Mouse (Mus musculus): ENCODE data around the gene Gm43517. TPM values are rescaled to one million over a fixed set of nuclear protein-coding genes. Genes with fewer than 3 reads are reported as not detected.

Gm43517 gene
- polyA plus RNA-seq, 1 experiment from 2014 or later = not detected

GRCm38 (mm10) chr12:49383521-49384133 is 1.3 kb upstream of the Gm43517 start:
- no peak overlapping the region for H3K9ac ChIP-seq (ENCODE audit: low read length)
- ATAC-seq (replicated peaks; ENCODE audit: extremely low read depth, insufficient read depth, low FRiP score) = peak; percentile 55
- H3K27me3 ChIP-seq (ENCODE audit: control insufficient read depth, insufficient read depth, low read length) = peaks cover 80% of the 10 kb centered on the region
- H3K4me2 ChIP-seq (ENCODE audit: low read depth, low read length) = peak overlapping the region; percentile 57
- no peak overlapping the region for H3K27ac ChIP-seq (ENCODE audit: low read length)
- no peaks in the 10 kb centered on the region for H3K36me3 ChIP-seq (ENCODE audit: control insufficient read depth, insufficient read depth)
- under 1% methylated on average over 45 of the region's 67 CpGs for WGBS
- peaks cover 2% of the 10 kb centered on the region; the same call in 1 of the 2 replicates for H3K4me1 ChIP-seq (ENCODE audit: control insufficient read depth, insufficient read depth, low read length)
- H3K9me3 ChIP-seq (replicated peaks; ENCODE audit: control insufficient read depth, low read length) = 0 out of 2 replicates have a peak, but pooled peaks cover 2% of the 10 kb centered on the region
- H3K4me3 ChIP-seq (ENCODE audit: low read length) = peak overlapping the region; percentile 48

- 3% methylated on average over 65 of the region's 66 CpGs for WGBS
- 0 out of 2 replicates have a peak, but pooled peaks cover 2% of the 10 kb centered on the region for H3K9me3 ChIP-seq (replicated peaks; ENCODE audit: control insufficient read depth, low read length)
- H3K27ac ChIP-seq (ENCODE audit: low read length) = no peak overlapping the region
- ATAC-seq (replicated peaks; ENCODE audit: extremely low read depth, insufficient read depth, low FRiP score) = no peak; the same call in 1 of the 2 replicates
- no peak overlapping the region; the same call in 1 of the 2 replicates for H3K9ac ChIP-seq (ENCODE audit: low read length)
- peaks cover 72% of the 10 kb centered on the region for H3K27me3 ChIP-seq (ENCODE audit: control insufficient read depth, insufficient read depth, low read length)
- peaks cover 2% of the 10 kb centered on the region; the same call in 1 of the 2 replicates for H3K4me1 ChIP-seq (ENCODE audit: control insufficient read depth, insufficient read depth, low read length)
- H3K36me3 ChIP-seq (ENCODE audit: control insufficient read depth, insufficient read depth) = no peaks in the 10 kb centered on the region
- H3K4me3 ChIP-seq (ENCODE audit: low read length) = peak overlapping the region; percentile 48
- peak overlapping the region; percentile 57 for H3K4me2 ChIP-seq (ENCODE audit: low read depth, low read length)
These were observed 589 bp upstream of the Gm43517 start for GRCm38 (mm10) chr12:49384295-49384875.

GRCm38 (mm10) chr12:49385631-49385990 is 637 bp downstream of the Gm43517 start:
- Histone ChIP-seq H3K27ac (ENCODE audit: low read length) (no peak overlapping the region), H3K9me3 (replicated peaks; ENCODE audit: control insufficient read depth, low read length) (0 out of 2 replicates have a peak, but pooled peaks cover 2% of the 10 kb centered on the region), H3K4me3 (ENCODE audit: low read length) (peak overlapping the region; percentile 11; the same call in 1 of the 2 replicates), H3K36me3 (ENCODE audit: control insufficient read depth, insufficient read depth) (no peaks in the 10 kb centered on the region), H3K9ac (ENCODE audit: low read length) (no peak overlapping the region), H3K4me2 (ENCODE audit: low read depth, low read length) (no peak overlapping the region), H3K27me3 (ENCODE audit: control insufficient read depth, insufficient read depth, low read length) (peaks cover 71% of the 10 kb centered on the region), H3K4me1 (ENCODE audit: control insufficient read depth, insufficient read depth, low read length) (peaks cover 2% of the 10 kb centered on the region; the same call in 1 of the 2 replicates)
- 3% methylated on average over 23 of the region's 23 CpGs for WGBS
- 0 out of 2 replicates have a peak, but pooled peaks have one; percentile 8 for ATAC-seq (replicated peaks; ENCODE audit: extremely low read depth, insufficient read depth, low FRiP score)

- H3K9me3 ChIP-seq (replicated peaks; ENCODE audit: control insufficient read depth, low read length) = 0 out of 2 replicates have a peak, but pooled peaks cover 2% of the 10 kb centered on the region
- H3K4me2 ChIP-seq (ENCODE audit: low read depth, low read length) = no peak overlapping the region
- no peak overlapping the region for H3K27ac ChIP-seq (ENCODE audit: low read length)
- ATAC-seq (replicated peaks; ENCODE audit: extremely low read depth, insufficient read depth, low FRiP score) = no peak
- H3K9ac ChIP-seq (ENCODE audit: low read length) = no peak overlapping the region
- peaks cover 2% of the 10 kb centered on the region; the same call in 1 of the 2 replicates for H3K4me1 ChIP-seq (ENCODE audit: control insufficient read depth, insufficient read depth, low read length)
- no peak overlapping the region; the same call in 1 of the 2 replicates for H3K4me3 ChIP-seq (ENCODE audit: low read length)
- H3K27me3 ChIP-seq (ENCODE audit: control insufficient read depth, insufficient read depth, low read length) = peaks cover 73% of the 10 kb centered on the region
- no peaks in the 10 kb centered on the region for H3K36me3 ChIP-seq (ENCODE audit: control insufficient read depth, insufficient read depth)
- WGBS = 17% methylated on average over 10 of the region's 10 CpGs
These were observed 1.3 kb downstream of the Gm43517 start for GRCm38 (mm10) chr12:49386081-49386805.

- H3K4me1 ChIP-seq (ENCODE audit: control insufficient read depth, insufficient read depth, low read length) = peaks cover 2% of the 10 kb centered on the region; the same call in 1 of the 2 replicates
These were observed 3.1 kb downstream of the Gm43517 start for GRCm38 (mm10) chr12:49387856-49388598.

DNA sequence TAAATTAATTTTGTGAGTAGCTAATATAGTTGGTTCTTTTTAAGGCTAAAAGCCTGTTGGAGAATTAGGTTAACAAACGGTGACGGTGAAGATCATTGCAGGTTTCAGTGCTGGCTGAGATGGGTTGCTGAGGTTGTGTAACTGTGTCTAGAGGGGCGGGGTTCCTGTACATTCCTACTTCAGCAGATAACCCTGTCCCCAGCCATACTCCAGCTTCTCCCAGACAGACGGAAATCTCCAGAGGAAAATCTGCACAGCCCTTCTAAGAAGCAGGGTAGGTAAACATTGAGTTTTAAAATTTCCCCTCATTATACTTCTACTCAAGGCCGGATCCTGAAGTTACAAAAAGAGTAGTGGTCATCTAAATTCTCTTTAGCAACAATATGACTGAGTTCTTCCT is 4.7 kb downstream of the Gm43517 start:
- H3K4me3 ChIP-seq (ENCODE audit: low read length) = no peak overlapping the region
- ATAC-seq (replicated peaks; ENCODE audit: extremely low read depth, insufficient read depth, low FRiP score) = no peak

More at GRCm38 (mm10) chr12:49387856-49388598, 3.1 kb downstream of the Gm43517 start:
- H3K27ac ChIP-seq (ENCODE audit: low read length) = no peak overlapping the region
- ATAC-seq (replicated peaks; ENCODE audit: extremely low read depth, insufficient read depth, low FRiP score) = no peak
- no peaks in the 10 kb centered on the region for H3K36me3 ChIP-seq (ENCODE audit: control insufficient read depth, insufficient read depth)
- peaks cover 69% of the 10 kb centered on the region for H3K27me3 ChIP-seq (ENCODE audit: control insufficient read depth, insufficient read depth, low read length)
- 0 out of 2 replicates have a peak, but pooled peaks cover 2% of the 10 kb centered on the region for H3K9me3 ChIP-seq (replicated peaks; ENCODE audit: control insufficient read depth, low read length)
- H3K4me3 ChIP-seq (ENCODE audit: low read length) = no peak overlapping the region
- no peak overlapping the region for H3K9ac ChIP-seq (ENCODE audit: low read length)
- WGBS = 20% methylated on average over 2 of the region's 2 CpGs
- no peak overlapping the region for H3K4me2 ChIP-seq (ENCODE audit: low read depth, low read length)

GRCm38 (mm10) chr12:49390257-49390656 is 5.3 kb downstream of the Gm43517 start:
- no peaks in the 10 kb centered on the region for H3K9me3 ChIP-seq (replicated peaks; ENCODE audit: control insufficient read depth, low read length)
- ATAC-seq (replicated peaks; ENCODE audit: extremely low read depth, insufficient read depth, low FRiP score) = no peak
- no peaks in the 10 kb centered on the region for H3K36me3 ChIP-seq (ENCODE audit: control insufficient read depth, insufficient read depth)
- H3K27me3 ChIP-seq (ENCODE audit: control insufficient read depth, insufficient read depth, low read length) = peaks cover 65% of the 10 kb centered on the region
- no peak overlapping the region for H3K4me3 ChIP-seq (ENCODE audit: low read length)
- H3K9ac ChIP-seq (ENCODE audit: low read length) = no peak overlapping the region
- 3% methylated on average over 13 of the region's 13 CpGs for WGBS
- no peak overlapping the region for H3K4me2 ChIP-seq (ENCODE audit: low read depth, low read length)
- no peak overlapping the region for H3K27ac ChIP-seq (ENCODE audit: low read length)
- H3K4me1 ChIP-seq (ENCODE audit: control insufficient read depth, insufficient read depth, low read length) = no peaks in the 10 kb centered on the region

More for the DNA sequence above, 4.7 kb downstream of the Gm43517 start:
- 1% methylated on average over 5 of the region's 5 CpGs for WGBS
- H3K9me3 ChIP-seq (replicated peaks; ENCODE audit: control insufficient read depth, low read length) = 0 out of 2 replicates have a peak, but pooled peaks cover 2% of the 10 kb centered on the region
- H3K4me2 ChIP-seq (ENCODE audit: low read depth, low read length) = no peak overlapping the region
- no peak overlapping the region for H3K9ac ChIP-seq (ENCODE audit: low read length)
- H3K4me1 ChIP-seq (ENCODE audit: control insufficient read depth, insufficient read depth, low read length) = no peaks in the 10 kb centered on the region
- H3K27me3 ChIP-seq (ENCODE audit: control insufficient read depth, insufficient read depth, low read length) = peaks cover 65% of the 10 kb centered on the region
- no peaks in the 10 kb centered on the region for H3K36me3 ChIP-seq (ENCODE audit: control insufficient read depth, insufficient read depth)
- H3K27ac ChIP-seq (ENCODE audit: low read length) = no peak overlapping the region

DNA sequence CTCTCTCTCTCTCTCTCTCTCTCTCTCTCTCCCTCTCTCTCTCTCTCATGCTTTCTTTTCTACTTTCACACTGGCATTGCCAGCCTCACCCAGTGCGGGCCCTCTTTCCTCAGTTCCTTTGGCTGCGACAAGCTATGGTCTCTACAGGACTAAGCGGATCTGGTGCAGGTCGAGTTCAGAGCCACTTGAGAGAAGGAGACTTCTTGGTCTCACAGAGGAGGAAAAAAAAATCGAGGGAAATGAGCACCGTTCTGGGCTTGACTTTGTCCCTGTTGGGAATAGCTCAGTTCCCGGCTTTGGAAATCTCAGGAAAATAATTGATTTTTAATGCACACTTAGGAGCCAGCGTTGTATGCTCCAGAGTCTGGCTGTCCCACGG is 5.9 kb downstream of the Gm43517 start:
- H3K4me2 ChIP-seq (ENCODE audit: low read depth, low read length) = peak overlapping the region; percentile 39
- 3% methylated on average over 9 of the region's 9 CpGs for WGBS
- H3K4me1 ChIP-seq (ENCODE audit: control insufficient read depth, insufficient read depth, low read length) = no peaks in the 10 kb centered on the region
- peaks cover 60% of the 10 kb centered on the region for H3K27me3 ChIP-seq (ENCODE audit: control insufficient read depth, insufficient read depth, low read length)
- H3K36me3 ChIP-seq (ENCODE audit: control insufficient read depth, insufficient read depth) = no peaks in the 10 kb centered on the region
- H3K9me3 ChIP-seq (replicated peaks; ENCODE audit: control insufficient read depth, low read length) = no peaks in the 10 kb centered on the region
- H3K27ac ChIP-seq (ENCODE audit: low read length) = no peak overlapping the region
- H3K9ac ChIP-seq (ENCODE audit: low read length) = no peak overlapping the region
- no peak for ATAC-seq (replicated peaks; ENCODE audit: extremely low read depth, insufficient read depth, low FRiP score)
- peak overlapping the region; percentile 34 for H3K4me3 ChIP-seq (ENCODE audit: low read length)
